Comparison of ENCODE assay signal across 24 mouse cellular contexts in the genomic region with DNA sequence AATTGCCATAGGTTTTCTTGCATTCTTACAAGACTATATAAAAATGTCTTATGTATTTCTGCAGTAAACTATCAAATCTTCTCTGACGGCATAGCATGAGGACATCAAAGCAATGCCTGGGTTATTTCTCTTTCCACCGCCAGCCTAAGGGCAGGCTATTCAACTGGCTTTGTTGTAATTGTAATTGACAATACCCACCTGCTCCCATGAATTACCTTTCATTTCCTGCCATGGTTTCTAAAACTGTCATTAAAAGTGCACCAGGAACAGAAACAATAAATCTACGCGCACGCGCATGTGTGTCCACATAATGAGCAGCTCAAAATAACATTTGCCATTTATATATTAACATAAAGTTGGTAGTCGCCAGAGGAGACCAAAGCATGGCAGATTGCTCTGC. TPM values are rescaled to one million over a fixed set of nuclear protein-coding genes. Genes with fewer than 3 reads are reported as not detected.
DNase-seq lines count a peak whose midpoint lies in the region; ATAC-seq and TF ChIP-seq lines count a peak whose summit lies in the region.
"Had no signal": no experiment of that assay in that cellular context is flagged by ENCODE, and none has a peak within 500 bp of the region (broad histone marks: within the 10 kb centered on the region; RNA-seq: fewer than 3 reads in every experiment).

No protein-coding gene starts in this region.

- no peak for TF ChIP-seq CTCF in brain, embryonic 14.5 days (IDR thresholded peaks at IDR 0.05; ENCODE audit: borderline replicate concordance, extremely low read depth, insufficient read depth, insufficient read length)

- H3K9ac ChIP-seq in forebrain, embryonic 14.5 days (ENCODE audit: low read length), result no peak overlapping the region
- no peak overlapping the region for H3K9ac ChIP-seq in forebrain, embryonic 12.5 days
- H3K9ac ChIP-seq in midbrain, embryonic 14.5 days (replicated peaks; ENCODE audit: low read length), result no peak overlapping the region
- H3K9ac ChIP-seq in midbrain, embryonic 11.5 days (ENCODE audit: low read length), result no peak overlapping the region
- H3K9ac ChIP-seq: embryonic facial prominence, embryonic 13.5 days; forebrain, embryonic 13.5 days; heart, embryonic 12.5 days; hindbrain, embryonic 13.5 days; intestine, embryonic 15.5 days had no signal

- H3K27ac ChIP-seq in forebrain, embryonic 14.5 days (ENCODE audit: low read depth, low read length), result no peak overlapping the region
- H3K27ac ChIP-seq in forebrain, embryonic 12.5 days, result no peak overlapping the region
- H3K27ac ChIP-seq in midbrain, embryonic 14.5 days (replicated peaks; ENCODE audit: low read depth, low read length), result no peak overlapping the region
- no peak overlapping the region for H3K27ac ChIP-seq in midbrain, embryonic 11.5 days (ENCODE audit: low read depth, low read length)
- H3K27ac ChIP-seq in limb, embryonic 10.5 days, result no peak overlapping the region
- H3K27ac ChIP-seq: embryonic facial prominence, embryonic 13.5 days; forebrain, embryonic 13.5 days; hindbrain, embryonic 13.5 days; intestine, embryonic 15.5 days had no signal

- H3K27me3 ChIP-seq in forebrain, embryonic 14.5 days (replicated peaks; ENCODE audit: control insufficient read depth, insufficient read depth, low read length), result no peaks in the 10 kb centered on the region
- no peaks in the 10 kb centered on the region for H3K27me3 ChIP-seq in forebrain, embryonic 12.5 days
- no peaks in the 10 kb centered on the region for H3K27me3 ChIP-seq in midbrain, embryonic 14.5 days (ENCODE audit: control insufficient read depth, insufficient read depth, low read length)
- H3K27me3 ChIP-seq in midbrain, embryonic 11.5 days (ENCODE audit: control insufficient read depth, insufficient read depth, low read length), result no peaks in the 10 kb centered on the region
- no peaks in the 10 kb centered on the region for H3K27me3 ChIP-seq in limb, embryonic 10.5 days (ENCODE audit: low read depth, poor library complexity, severe bottlenecking)
- H3K27me3 ChIP-seq: CH12.LX; embryonic facial prominence, embryonic 13.5 days; forebrain, embryonic 13.5 days; heart, embryonic 12.5 days; hindbrain, embryonic 13.5 days; intestine, embryonic 15.5 days had no signal

- ATAC-seq in forebrain, embryonic 14.5 days, result no peak
- no peak for ATAC-seq in forebrain, embryonic 12.5 days (ENCODE audit: low FRiP score)
- peak; percentile 38; the same call in 1 of the 2 replicates for ATAC-seq in midbrain, embryonic 14.5 days (ENCODE audit: low FRiP score, low TSS enrichment)
- no peak for ATAC-seq in midbrain, embryonic 11.5 days (ENCODE audit: low FRiP score)
- ATAC-seq: activated CD4-positive, CD25-positive, alpha-beta regulatory T cell, adult 4 months; forebrain, embryonic 13.5 days; intestine, embryonic 15.5 days; Patski had no signal

- no peaks in the 10 kb centered on the region for H3K36me3 ChIP-seq in forebrain, embryonic 14.5 days (ENCODE audit: control insufficient read depth, insufficient read depth, low read length)
- H3K36me3 ChIP-seq in forebrain, embryonic 12.5 days (replicated peaks), result no peaks in the 10 kb centered on the region
- no peaks in the 10 kb centered on the region for H3K36me3 ChIP-seq in midbrain, embryonic 14.5 days (ENCODE audit: control insufficient read depth, insufficient read depth, low read length)
- H3K36me3 ChIP-seq in midbrain, embryonic 11.5 days (ENCODE audit: control insufficient read depth, insufficient read depth, low read length), result no peaks in the 10 kb centered on the region
- no peaks in the 10 kb centered on the region for H3K36me3 ChIP-seq in limb, embryonic 10.5 days
- H3K36me3 ChIP-seq: embryonic facial prominence, embryonic 13.5 days; heart, embryonic 12.5 days; hindbrain, embryonic 13.5 days; intestine, embryonic 15.5 days had no signal

- TF ChIP-seq POLR2A in brain, embryonic 14.5 days (IDR thresholded peaks at IDR 0.05; ENCODE audit: borderline replicate concordance, extremely low read depth, insufficient read depth, insufficient read length, poor library complexity, severe bottlenecking), result no peak

- H3K4me1 ChIP-seq in forebrain, embryonic 14.5 days (ENCODE audit: control insufficient read depth, insufficient read depth, low read length), result no peaks in the 10 kb centered on the region; the same call in 1 of the 2 replicates
- 0 out of 2 replicates have a peak, but pooled peaks cover 2% of the 10 kb centered on the region for H3K4me1 ChIP-seq in forebrain, embryonic 12.5 days
- H3K4me1 ChIP-seq in midbrain, embryonic 14.5 days (ENCODE audit: control insufficient read depth, insufficient read depth, low read length), result 0 out of 2 replicates have a peak, but pooled peaks cover 2% of the 10 kb centered on the region
- no peaks in the 10 kb centered on the region; the same call in 1 of the 2 replicates for H3K4me1 ChIP-seq in midbrain, embryonic 11.5 days (ENCODE audit: control insufficient read depth, insufficient read depth, low read length)
- H3K4me1 ChIP-seq in limb, embryonic 10.5 days, result peaks cover 7% of the 10 kb centered on the region

- intact Hi-C loops in left cerebral cortex, postnatal 36 days (cut with DNase I), result loop anchor here (2.0 kb wide), 1 partner anchor 494 kb away; no protein-coding TSS in a partner anchor

- no peaks in the 10 kb centered on the region for H3K9me3 ChIP-seq in forebrain, embryonic 14.5 days (replicated peaks; ENCODE audit: control insufficient read depth, low read length)
- no peaks in the 10 kb centered on the region for H3K9me3 ChIP-seq in forebrain, embryonic 12.5 days
- no peaks in the 10 kb centered on the region for H3K9me3 ChIP-seq in midbrain, embryonic 14.5 days (ENCODE audit: control insufficient read depth, low read length)
- H3K9me3 ChIP-seq in midbrain, embryonic 11.5 days (ENCODE audit: control insufficient read depth, low read length), result no peaks in the 10 kb centered on the region
- no peaks in the 10 kb centered on the region for H3K9me3 ChIP-seq in limb, embryonic 10.5 days (replicated peaks)
- H3K9me3 ChIP-seq: embryonic facial prominence, embryonic 13.5 days; forebrain, embryonic 13.5 days; heart, embryonic 12.5 days; hindbrain, embryonic 13.5 days; intestine, embryonic 15.5 days had no signal

- H3K4me2 ChIP-seq in forebrain, embryonic 14.5 days (ENCODE audit: low read length), result no peak overlapping the region
- no peak overlapping the region; the same call in 1 of the 2 replicates for H3K4me2 ChIP-seq in forebrain, embryonic 12.5 days
- H3K4me2 ChIP-seq in midbrain, embryonic 14.5 days (ENCODE audit: low read length), result no peak overlapping the region
- no peak overlapping the region for H3K4me2 ChIP-seq in midbrain, embryonic 11.5 days
- H3K4me2 ChIP-seq: embryonic facial prominence, embryonic 13.5 days; heart, embryonic 12.5 days; intestine, embryonic 15.5 days had no signal

- H3K4me3 ChIP-seq in forebrain, embryonic 14.5 days (ENCODE audit: low read depth, low read length), result no peak overlapping the region
- no peak overlapping the region for H3K4me3 ChIP-seq in forebrain, embryonic 12.5 days (replicated peaks)
- H3K4me3 ChIP-seq in midbrain, embryonic 14.5 days (replicated peaks; ENCODE audit: low read depth, low read length), result no peak overlapping the region
- no peak overlapping the region for H3K4me3 ChIP-seq in midbrain, embryonic 11.5 days (ENCODE audit: low read depth, low read length)
- H3K4me3 ChIP-seq in limb, embryonic 10.5 days, result no peak overlapping the region
- H3K4me3 ChIP-seq: embryonic facial prominence, embryonic 13.5 days; forebrain, embryonic 13.5 days; heart, embryonic 12.5 days; hindbrain, embryonic 13.5 days; intestine, embryonic 15.5 days had no signal

- 36% methylated on average over 7 of the region's 7 CpGs for WGBS in forebrain, embryonic 14.5 days
- WGBS in forebrain, embryonic 12.5 days, result 55% methylated on average over 7 of the region's 7 CpGs
- 51% methylated on average over 7 of the region's 7 CpGs for WGBS in midbrain, embryonic 14.5 days
- WGBS in midbrain, embryonic 11.5 days, result 87% methylated on average over 7 of the region's 7 CpGs
- WGBS in limb, embryonic 10.5 days, result 74% methylated on average over 7 of the region's 7 CpGs

- peak; percentile 37 for DNase-seq in forebrain, embryonic 14.5 days (ENCODE audit: low spot score)
- peak; percentile 57 for DNase-seq in midbrain, embryonic 14.5 days
- no peak for DNase-seq in midbrain, embryonic 11.5 days (ENCODE audit: low spot score, missing footprints)
- DNase-seq in brain, embryonic 14.5 days (ENCODE audit: low read depth), result peak; percentile 59
- DNase-seq in limb, embryonic 10.5 days (ENCODE audit: low spot score), result peak; percentile 30
- no peak for DNase-seq in left cerebral cortex, postnatal 36 days (ENCODE audit: low spot score in 2 of 2)
- no peak for DNase-seq in layer of hippocampus, postnatal 10 days (ENCODE audit: low spot score in 2 of 2)
- DNase-seq: adrenal gland, postnatal 14 days; cerebellum, adult 18-20 months; cerebellum, adult 9-11 months; cerebellum, postnatal 36 days; gastrocnemius, postnatal 14 days had no signal

RNA-seq across cellular contexts. Expression of a gene that starts 1.2 kb away (rescaled TPM):
- 37.3 and 44.0 TPM in 2 replicates for polyA plus RNA-seq in forebrain, embryonic 14.5 days (2014; fragmentation: Nextera tagmentation; extraction: Ambion mirVana)
- polyA plus RNA-seq in forebrain, embryonic 12.5 days (2016; fragmentation: Nextera tagmentation; extraction: Ambion mirVana), result 18.7 and 25.3 TPM in 2 replicates
- 58.0 and 63.9 TPM in 2 replicates for polyA plus RNA-seq in midbrain, embryonic 14.5 days (2014; fragmentation: Nextera tagmentation; extraction: Ambion mirVana)
- 9.5 and 13.3 TPM in 2 replicates for polyA plus RNA-seq in midbrain, embryonic 11.5 days (2014; fragmentation: Nextera tagmentation; extraction: Ambion mirVana)
- 12.8 and 22.8 TPM in 2 replicates for polyA plus RNA-seq in brain, embryonic 14.5 days (2012; rRNA removed)
- 0.14 TPM in 1 of 2 replicates, not detected in the other for polyA plus RNA-seq in limb, embryonic 10.5 days (2016; fragmentation: Nextera tagmentation; extraction: Ambion mirVana)
- total RNA-seq in left cerebral cortex, postnatal 36 days (2021), result 10 to 100 TPM; 18.2 to 18.5 TPM
- total RNA-seq in layer of hippocampus, postnatal 10 days (2021), result 10 to 100 TPM; 27.5 to 27.7 TPM
- total RNA-seq: CH12.LX; gastrocnemius, adult 18-20 months; gastrocnemius, postnatal 14 days; heart, adult 8-10 months had no signal
- polyA plus RNA-seq: activated CD4-positive, CD25-positive, alpha-beta regulatory T cell, adult 4 months; gonadal fat pad, adult 2 months; Patski had no signal

Comparison
In these comparisons a context has a peak if more than half of its experiments do, and no peak if none do; other contexts are left out.
1. DNase-seq: peak in forebrain, embryonic 14.5 days (single experiment), midbrain, embryonic 14.5 days (single experiment), brain, embryonic 14.5 days (single experiment) and limb, embryonic 10.5 days (single experiment); none in midbrain, embryonic 11.5 days (single experiment), left cerebral cortex, postnatal 36 days (0 of 2) and layer of hippocampus, postnatal 10 days (0 of 2).